Mouse (Mus musculus): Measurements from ENCODE around the gene Prnp. TPM values are rescaled to one million over a fixed set of nuclear protein-coding genes. Genes with fewer than 3 reads are reported as not detected.

The Prnp gene
- polyA plus RNA-seq, 1 experiment from 2014 or later: 59.1 TPM

DNA sequence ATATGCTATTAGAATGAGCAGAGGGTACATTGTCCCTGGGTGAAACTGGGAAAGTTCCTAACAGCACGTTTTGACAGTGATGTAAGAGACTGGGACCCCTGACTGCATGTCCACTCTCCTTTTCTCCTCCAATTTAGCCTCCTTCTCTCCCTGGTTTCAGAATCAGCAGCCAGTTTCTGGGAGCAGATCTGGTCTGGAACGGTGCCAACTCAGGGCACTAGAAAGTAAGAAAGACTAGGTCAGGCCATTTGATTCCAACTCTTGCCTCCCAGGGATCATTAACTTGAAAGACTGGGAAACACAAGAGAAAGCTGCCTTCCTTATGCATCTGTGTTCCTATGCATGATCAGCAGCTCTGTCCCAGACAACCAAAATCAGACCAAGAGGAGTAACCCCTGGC is 42.7 kb downstream of the Prnp start:
- H3K9ac ChIP-seq: no peak overlapping the region
- peaks cover 39% of the 10 kb centered on the region for H3K27me3 ChIP-seq
- ATAC-seq (ENCODE audit: insufficient number of reproducible peaks, low FRiP score, low TSS enrichment, low read depth): no peak
- WGBS: 49% methylated on average over 2 of the region's 2 CpGs
- H3K36me3 ChIP-seq: no peaks in the 10 kb centered on the region
- no peak overlapping the region for H3K4me2 ChIP-seq
- 0 out of 2 replicates have a peak overlapping the region, but pooled peaks have one; percentile 14 for H3K4me3 ChIP-seq
- H3K9me3 ChIP-seq: no peaks in the 10 kb centered on the region
- H3K4me1 ChIP-seq: peaks cover 25% of the 10 kb centered on the region
- H3K27ac ChIP-seq: no peak overlapping the region

DNA sequence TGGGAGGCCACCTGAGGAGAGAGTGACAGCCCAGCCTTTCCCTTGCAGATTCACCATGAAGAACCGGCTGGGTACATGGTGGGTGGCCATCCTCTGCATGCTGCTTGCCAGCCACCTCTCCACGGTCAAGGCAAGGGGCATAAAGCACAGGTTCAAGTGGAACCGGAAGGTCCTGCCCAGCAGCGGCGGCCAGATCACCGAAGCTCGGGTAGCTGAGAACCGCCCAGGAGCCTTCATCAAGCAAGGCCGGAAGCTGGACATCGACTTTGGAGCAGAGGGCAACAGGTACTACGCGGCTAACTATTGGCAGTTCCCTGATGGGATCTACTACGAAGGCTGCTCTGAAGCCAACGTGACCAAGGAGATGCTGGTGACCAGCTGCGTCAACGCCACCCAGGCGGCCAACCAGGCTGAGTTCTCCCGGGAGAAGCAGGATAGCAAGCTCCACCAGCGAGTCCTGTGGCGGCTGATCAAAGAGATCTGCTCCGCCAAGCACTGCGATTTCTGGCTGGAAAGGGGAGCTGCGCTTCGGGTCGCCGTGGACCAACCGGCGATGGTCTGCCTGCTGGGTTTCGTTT is 43.3 kb downstream of the Prnp start:
- peak overlapping the region; percentile 14; the same call in 1 of the 2 replicates for H3K4me3 ChIP-seq
- no peaks in the 10 kb centered on the region for H3K36me3 ChIP-seq
- no peaks in the 10 kb centered on the region for H3K9me3 ChIP-seq
- H3K4me2 ChIP-seq: peak overlapping the region; percentile 25
- H3K9ac ChIP-seq: no peak overlapping the region
- peaks cover 39% of the 10 kb centered on the region for H3K27me3 ChIP-seq
- 13% methylated on average over 29 of the region's 29 CpGs for WGBS
- peaks cover 25% of the 10 kb centered on the region for H3K4me1 ChIP-seq
- ATAC-seq (ENCODE audit: insufficient number of reproducible peaks, low FRiP score, low TSS enrichment, low read depth): no peak
- no peak overlapping the region for H3K27ac ChIP-seq

DNA sequence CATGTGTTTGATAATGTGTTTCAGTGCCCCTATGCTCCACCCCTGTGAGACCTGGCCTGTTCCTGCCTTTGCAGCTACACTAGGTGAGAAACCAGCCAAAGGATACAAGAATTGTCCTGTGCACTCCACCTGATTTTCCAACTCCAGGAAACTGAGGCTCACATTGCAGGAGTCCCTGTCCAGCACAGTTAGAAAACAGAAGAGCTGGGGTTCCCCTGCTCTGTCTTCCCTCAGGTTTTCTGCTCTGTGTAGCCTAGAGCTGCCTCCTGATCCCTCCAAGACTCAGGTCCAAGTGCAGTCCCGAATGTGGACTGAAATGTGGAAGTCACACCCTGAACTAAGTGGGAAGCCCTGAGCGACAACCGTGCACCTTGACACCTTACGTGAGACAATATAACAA is 44.0 kb downstream of the Prnp start:
- Histone ChIP-seq H3K36me3 (no peaks in the 10 kb centered on the region), H3K4me3 (peak overlapping the region; percentile 14; the same call in 1 of the 2 replicates), H3K27me3 (peaks cover 39% of the 10 kb centered on the region), H3K9ac (no peak overlapping the region), H3K4me1 (peaks cover 25% of the 10 kb centered on the region), H3K9me3 (no peaks in the 10 kb centered on the region), H3K27ac (no peak overlapping the region), H3K4me2 (no peak overlapping the region)
- ATAC-seq (ENCODE audit: insufficient number of reproducible peaks, low FRiP score, low TSS enrichment, low read depth): no peak
- 87% methylated on average over 4 of the region's 4 CpGs for WGBS

DNA sequence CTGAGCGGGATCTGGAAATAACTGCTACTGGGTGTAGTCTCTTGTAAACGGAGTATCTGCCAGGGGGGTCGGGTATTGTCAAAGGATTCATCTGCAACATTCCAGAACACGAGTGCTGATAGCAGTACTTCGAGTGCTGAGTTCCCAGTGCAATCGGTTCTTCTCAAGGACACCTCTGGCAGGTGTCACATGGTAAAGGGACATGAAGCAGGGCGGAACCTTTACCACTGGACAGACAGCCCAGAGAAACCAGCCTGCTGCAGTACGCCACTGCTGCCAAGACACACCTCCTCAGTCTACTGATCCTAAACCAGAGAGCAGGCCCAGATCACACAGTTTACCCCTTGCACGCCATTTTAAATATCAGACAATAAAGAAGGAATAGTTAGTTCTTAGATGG is 45.1 kb downstream of the Prnp start:
- Histone ChIP-seq H3K4me1 (peaks cover 22% of the 10 kb centered on the region), H3K4me3 (peak overlapping the region; percentile 31), H3K9ac (no peak overlapping the region), H3K4me2 (peak overlapping the region; percentile 55), H3K27ac (no peak overlapping the region), H3K27me3 (peaks cover 39% of the 10 kb centered on the region), H3K36me3 (no peaks in the 10 kb centered on the region), H3K9me3 (no peaks in the 10 kb centered on the region)
- 49% methylated on average over 9 of the region's 9 CpGs for WGBS
- no peak for ATAC-seq (ENCODE audit: insufficient number of reproducible peaks, low FRiP score, low TSS enrichment, low read depth)

DNA sequence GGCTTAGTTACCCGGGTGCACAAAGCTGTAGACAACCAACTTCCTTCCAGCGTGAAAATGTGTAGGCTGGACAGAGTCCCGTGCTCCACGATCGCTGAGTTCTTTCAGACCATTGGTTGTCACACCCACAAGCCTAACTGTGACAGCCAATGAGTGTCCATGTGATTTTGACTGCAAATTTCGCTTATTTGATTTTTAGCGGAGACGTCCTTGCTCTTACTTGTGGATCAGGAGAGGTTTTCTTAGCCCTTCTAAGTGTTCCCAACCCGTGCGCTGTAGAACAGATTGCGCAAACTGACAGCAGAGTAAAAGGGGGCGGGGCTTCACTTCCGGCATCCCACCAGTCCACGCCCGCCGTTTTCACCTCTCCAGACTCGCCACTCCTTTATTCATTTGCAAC is 45.5 kb downstream of the Prnp start:
- H3K4me3 ChIP-seq: peak overlapping the region; percentile 31
- H3K4me1 ChIP-seq: peaks cover 21% of the 10 kb centered on the region
- 3% methylated on average over 17 of the region's 17 CpGs for WGBS
- peaks cover 36% of the 10 kb centered on the region for H3K27me3 ChIP-seq
- no peak overlapping the region for H3K9ac ChIP-seq
- H3K36me3 ChIP-seq: no peaks in the 10 kb centered on the region
- H3K9me3 ChIP-seq: no peaks in the 10 kb centered on the region
- ATAC-seq (ENCODE audit: insufficient number of reproducible peaks, low FRiP score, low TSS enrichment, low read depth): no peak
- peak overlapping the region; percentile 55 for H3K4me2 ChIP-seq
- H3K27ac ChIP-seq: no peak overlapping the region

DNA sequence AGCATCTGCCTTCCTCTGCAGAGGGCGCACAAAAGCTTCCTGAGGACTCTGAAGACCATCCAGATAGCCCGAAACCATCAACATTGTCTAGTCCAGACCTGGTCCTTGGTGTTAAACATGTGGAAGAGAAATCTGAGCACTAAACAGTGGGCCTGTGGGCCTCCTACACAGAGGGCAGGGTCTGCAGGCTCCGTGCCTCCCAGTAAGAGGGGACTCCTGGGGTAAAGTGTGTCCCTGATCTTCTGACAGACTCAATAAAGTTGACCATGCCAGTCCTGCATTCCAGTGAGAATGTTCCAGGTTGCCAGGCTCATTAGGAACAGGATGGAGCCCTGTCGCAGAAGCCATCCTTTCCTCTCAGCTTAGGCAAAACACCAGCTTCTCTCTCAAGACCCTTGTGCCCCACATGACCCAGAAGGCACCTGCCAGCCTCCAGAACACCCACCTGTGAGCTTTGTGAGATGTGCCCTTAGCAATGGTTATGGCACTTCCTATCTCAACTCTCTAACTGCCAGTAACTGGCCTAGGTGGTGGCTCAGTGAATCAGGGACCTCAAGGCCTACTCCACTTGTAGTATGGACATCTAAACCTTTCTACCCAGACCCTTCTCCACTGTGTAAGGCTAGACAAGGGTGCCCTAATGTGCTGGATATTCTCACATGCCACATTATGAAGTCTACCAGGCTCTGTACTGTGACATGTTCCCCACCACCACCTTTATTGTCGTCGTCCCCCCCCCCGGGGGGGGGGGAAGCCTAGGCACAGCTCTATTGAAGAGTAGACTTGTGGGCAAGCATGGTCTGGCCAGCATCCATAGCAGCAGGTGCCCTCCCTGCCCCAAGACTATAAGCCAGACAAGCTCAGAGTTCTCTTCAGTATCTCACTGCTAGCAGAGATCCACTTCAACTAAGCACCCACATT is 46.9 kb downstream of the Prnp start:
- WGBS: 81% methylated on average over 7 of the region's 7 CpGs
- Histone ChIP-seq H3K4me2 (no peak overlapping the region), H3K27me3 (peaks cover 31% of the 10 kb centered on the region), H3K27ac (no peak overlapping the region), H3K9me3 (no peaks in the 10 kb centered on the region), H3K36me3 (no peaks in the 10 kb centered on the region), H3K9ac (no peak overlapping the region), H3K4me3 (no peak overlapping the region), H3K4me1 (peaks cover 19% of the 10 kb centered on the region)
- ATAC-seq (ENCODE audit: insufficient number of reproducible peaks, low FRiP score, low TSS enrichment, low read depth): no peak

DNA sequence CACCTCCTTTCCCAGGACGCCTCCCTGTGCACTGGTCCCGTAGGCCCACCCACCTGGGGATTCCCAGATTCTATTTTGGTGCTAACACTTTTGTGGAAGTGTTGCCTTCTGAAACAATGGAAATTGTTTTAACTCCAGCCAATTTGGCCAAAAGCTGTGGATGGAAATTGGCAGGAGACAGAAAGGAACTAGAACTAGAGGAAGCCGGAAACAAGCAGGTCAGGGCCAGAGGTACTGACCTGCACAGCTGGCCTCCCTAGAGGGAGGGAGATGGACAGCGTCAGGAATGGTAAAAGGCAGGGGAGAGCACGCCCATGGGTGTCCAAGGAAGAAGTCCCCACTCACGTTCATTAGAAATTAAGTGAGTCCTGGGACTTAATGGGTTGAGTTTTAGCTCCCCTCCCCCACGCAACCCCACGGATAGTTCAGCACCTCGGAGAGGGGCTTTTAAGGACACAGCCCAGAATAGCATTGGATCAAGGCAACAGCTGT is 48.0 kb downstream of the Prnp start:
- Histone ChIP-seq H3K4me1 (peaks cover 15% of the 10 kb centered on the region), H3K36me3 (no peaks in the 10 kb centered on the region), H3K4me3 (no peak overlapping the region), H3K9ac (no peak overlapping the region), H3K9me3 (no peaks in the 10 kb centered on the region), H3K27me3 (peaks cover 20% of the 10 kb centered on the region), H3K4me2 (no peak overlapping the region), H3K27ac (no peak overlapping the region)
- ATAC-seq (ENCODE audit: insufficient number of reproducible peaks, low FRiP score, low TSS enrichment, low read depth): no peak
- WGBS: 51% methylated on average over 9 of the region's 9 CpGs

DNA sequence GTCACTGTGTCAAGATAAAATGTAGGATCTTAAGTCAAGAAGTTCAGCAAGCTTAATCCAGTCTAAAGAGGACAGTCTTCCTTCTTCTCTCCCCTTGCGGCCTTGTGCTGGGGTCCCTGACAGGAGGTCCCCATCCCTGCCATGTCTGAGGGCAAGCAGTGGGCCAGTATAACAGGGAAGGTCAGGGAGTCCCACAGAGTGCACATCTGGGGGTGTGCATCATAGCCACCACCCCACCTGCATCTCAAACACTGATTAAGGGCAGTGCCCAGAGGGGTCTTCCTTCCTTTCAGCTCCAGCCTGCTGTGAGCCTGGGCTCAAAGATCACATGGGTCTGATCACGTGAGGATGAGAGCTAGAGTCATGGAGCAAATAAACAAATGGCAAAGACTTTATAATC is 51.9 kb downstream of the Prnp start:
- H3K27ac ChIP-seq: no peak overlapping the region
- WGBS: 77% methylated on average over 2 of the region's 2 CpGs
- no peaks in the 10 kb centered on the region for H3K9me3 ChIP-seq
- H3K4me1 ChIP-seq: no peaks in the 10 kb centered on the region
- H3K4me2 ChIP-seq: no peak overlapping the region
- H3K4me3 ChIP-seq: no peak overlapping the region
- no peaks in the 10 kb centered on the region for H3K27me3 ChIP-seq
- H3K9ac ChIP-seq: no peak overlapping the region
- no peak for ATAC-seq (ENCODE audit: insufficient number of reproducible peaks, low FRiP score, low TSS enrichment, low read depth)
- no peaks in the 10 kb centered on the region for H3K36me3 ChIP-seq

DNA sequence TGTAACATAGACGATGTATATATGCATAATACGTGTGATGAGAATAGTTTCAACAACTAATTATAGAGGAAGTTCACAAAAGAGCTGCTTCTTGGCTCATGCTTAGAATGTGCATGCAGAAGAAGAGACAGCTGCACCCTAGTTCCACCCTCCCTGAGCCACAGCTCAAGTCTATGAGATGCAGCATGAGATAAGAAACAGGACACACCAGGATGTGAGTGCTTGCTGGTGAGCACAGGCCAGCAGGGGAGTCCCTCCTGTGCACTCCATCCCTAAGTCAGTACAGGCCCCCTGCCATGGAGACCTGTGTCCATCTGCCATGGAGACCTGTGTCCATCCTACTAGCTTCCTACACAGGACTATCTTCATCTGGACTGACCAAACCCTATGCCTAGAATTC is 60.9 kb downstream of the Prnp start:
- Histone ChIP-seq H3K9me3 (no peaks in the 10 kb centered on the region), H3K4me2 (no peak overlapping the region), H3K27ac (no peak overlapping the region), H3K36me3 (no peaks in the 10 kb centered on the region), H3K27me3 (no peaks in the 10 kb centered on the region), H3K9ac (no peak overlapping the region), H3K4me1 (no peaks in the 10 kb centered on the region), H3K4me3 (no peak overlapping the region)
- ATAC-seq (ENCODE audit: insufficient number of reproducible peaks, low FRiP score, low TSS enrichment, low read depth): no peak
- 84% methylated on average over 2 of the region's 2 CpGs for WGBS

DNA sequence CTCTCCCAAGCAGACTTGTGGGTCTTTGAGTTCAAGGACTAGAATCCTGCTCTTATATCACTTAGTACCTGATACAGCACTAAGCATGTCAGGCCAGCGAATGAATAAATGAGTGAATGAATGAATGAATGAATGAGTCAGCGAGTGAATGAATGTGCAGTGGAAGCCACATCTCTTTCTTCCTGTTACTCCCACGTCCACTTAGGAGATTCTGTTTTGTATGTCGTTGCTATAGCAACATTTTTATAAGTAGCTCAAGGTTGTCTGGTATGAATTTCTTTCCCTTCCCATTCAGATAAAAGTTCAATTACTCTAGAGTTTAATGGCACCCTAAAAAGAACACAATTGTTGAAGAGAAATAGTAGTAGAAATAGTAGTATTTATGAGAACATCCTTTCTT is 61.4 kb downstream of the Prnp start:
- no peak for ATAC-seq (ENCODE audit: insufficient number of reproducible peaks, low FRiP score, low TSS enrichment, low read depth)
- no peaks in the 10 kb centered on the region for H3K9me3 ChIP-seq
- H3K36me3 ChIP-seq: no peaks in the 10 kb centered on the region
- H3K4me1 ChIP-seq: no peaks in the 10 kb centered on the region
- H3K4me2 ChIP-seq: no peak overlapping the region
- H3K9ac ChIP-seq: no peak overlapping the region
- H3K27me3 ChIP-seq: no peaks in the 10 kb centered on the region
- no peak overlapping the region for H3K4me3 ChIP-seq
- H3K27ac ChIP-seq: no peak overlapping the region
- 71% methylated on average over 4 of the region's 4 CpGs for WGBS

DNA sequence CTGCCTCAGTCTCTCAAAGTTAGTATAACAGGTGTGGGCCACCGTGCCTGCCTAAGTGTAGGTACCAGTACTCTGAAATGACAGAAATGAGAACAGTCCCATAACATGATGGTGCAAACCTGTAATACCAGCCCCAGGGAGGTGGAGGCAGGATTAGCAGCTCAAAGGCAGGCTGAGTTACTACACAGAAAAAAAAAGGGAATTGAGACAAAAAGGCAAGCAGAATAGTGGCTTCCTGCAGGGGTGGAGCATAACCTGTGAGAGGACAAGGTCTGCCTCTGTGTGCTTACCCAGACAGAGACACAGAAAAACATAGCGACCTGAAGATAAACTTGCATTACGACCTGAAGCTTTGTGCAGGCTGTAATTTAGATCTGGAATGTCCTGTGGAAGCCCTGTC is 66.9 kb downstream of the Prnp start:
- H3K27me3 ChIP-seq: no peaks in the 10 kb centered on the region
- H3K36me3 ChIP-seq: no peaks in the 10 kb centered on the region
- 70% methylated on average over 3 of the region's 3 CpGs for WGBS

DNA sequence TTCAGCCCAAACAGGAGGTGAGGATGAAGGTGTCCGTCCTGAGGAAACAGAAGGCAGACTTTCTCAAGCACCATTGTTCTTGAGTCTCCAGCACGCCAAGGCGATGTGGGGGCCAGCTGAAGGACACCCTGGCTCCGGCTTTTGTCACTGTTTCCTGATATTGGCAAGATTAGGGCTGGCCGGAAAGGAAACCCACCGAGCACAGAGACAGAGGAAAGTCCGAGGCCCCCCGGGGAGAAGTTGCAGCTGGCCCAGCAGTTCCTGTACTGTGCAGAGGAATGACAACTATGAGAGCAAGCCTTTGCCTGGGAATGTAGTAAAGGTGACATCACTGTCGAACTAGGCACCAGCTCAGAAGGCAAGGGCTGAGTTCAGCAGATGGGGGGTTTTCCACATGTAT is 71.1 kb downstream of the Prnp start:
- H3K4me3 ChIP-seq: no peak overlapping the region
- H3K27me3 ChIP-seq: no peaks in the 10 kb centered on the region
- WGBS: 43% methylated on average over 9 of the region's 9 CpGs
- H3K4me1 ChIP-seq: no peaks in the 10 kb centered on the region
- H3K27ac ChIP-seq: 0 out of 2 replicates have a peak overlapping the region, but pooled peaks have one; percentile 27
- H3K36me3 ChIP-seq: no peaks in the 10 kb centered on the region
- H3K4me2 ChIP-seq: no peak overlapping the region
- peak; percentile 56; the same call in 1 of the 2 replicates for ATAC-seq (ENCODE audit: insufficient number of reproducible peaks, low FRiP score, low TSS enrichment, low read depth)
- H3K9ac ChIP-seq: no peak overlapping the region
- H3K9me3 ChIP-seq: no peaks in the 10 kb centered on the region

More for the DNA sequence above, 66.9 kb downstream of the Prnp start:
- no peak for ATAC-seq (ENCODE audit: insufficient number of reproducible peaks, low FRiP score, low TSS enrichment, low read depth)
- Histone ChIP-seq H3K9me3 (no peaks in the 10 kb centered on the region), H3K9ac (no peak overlapping the region), H3K27ac (no peak overlapping the region), H3K4me1 (no peaks in the 10 kb centered on the region), H3K4me3 (no peak overlapping the region), H3K4me2 (no peak overlapping the region)

All from limb, embryonic 15.5 days (tissue).